Mouse (Mus musculus): ENCODE data around the gene Apol11b. TPM values are rescaled to one million over a fixed set of nuclear protein-coding genes. Genes with fewer than 3 reads are reported as not detected.
A peak's percentile ranks its signal among the peaks of the same experiment; 100 is the strongest.

The Apol11b gene
- polyA plus RNA-seq, 1 experiment from 2014 or later: not detected

- H3K4me1 ChIP-seq (replicated peaks; ENCODE audit: control insufficient read depth, insufficient read depth, low read length): no peaks in the 10 kb centered on the region
- H3K27ac ChIP-seq (ENCODE audit: low read depth, low read length): no peak overlapping the region
- H3K4me2 ChIP-seq (replicated peaks; ENCODE audit: low read depth): no peak overlapping the region
- no peaks in the 10 kb centered on the region for H3K27me3 ChIP-seq (replicated peaks; ENCODE audit: control insufficient read depth, insufficient read depth, low read length)
- no peak overlapping the region for H3K4me3 ChIP-seq (ENCODE audit: low read depth, low read length)
- 66% methylated on average over 1 of the region's 1 CpGs for WGBS
- no peaks in the 10 kb centered on the region for H3K9me3 ChIP-seq (ENCODE audit: control insufficient read depth)
- H3K36me3 ChIP-seq (ENCODE audit: control insufficient read depth, insufficient read depth): no peaks in the 10 kb centered on the region; the same call in 1 of the 2 replicates
- TF ChIP-seq CTCF (IDR thresholded peaks at IDR 0.05; ENCODE audit: low read depth): no peak
- ATAC-seq: no peak
- no peak overlapping the region for H3K9ac ChIP-seq (ENCODE audit: low read depth, low read length)
Measured at GRCm38 (mm10) chr15:77593557-77593956, 49.5 kb downstream of the Apol11b start.

GRCm38 (mm10) chr15:77590881-77591280, 52.2 kb downstream of the Apol11b start:
- ATAC-seq: peak; percentile 22; the same call in 1 of the 2 replicates
- Histone ChIP-seq H3K27ac (ENCODE audit: low read depth, low read length) (no peak overlapping the region), H3K9ac (ENCODE audit: low read depth, low read length) (no peak overlapping the region)

GRCm38 (mm10) chr15:77588981-77589380, 54.1 kb downstream of the Apol11b start:
- Histone ChIP-seq H3K4me2 (replicated peaks; ENCODE audit: low read depth) (no peak overlapping the region), H3K27me3 (replicated peaks; ENCODE audit: control insufficient read depth, insufficient read depth, low read length) (no peaks in the 10 kb centered on the region), H3K9me3 (ENCODE audit: control insufficient read depth) (no peaks in the 10 kb centered on the region), H3K27ac (ENCODE audit: low read depth, low read length) (no peak overlapping the region), H3K36me3 (ENCODE audit: control insufficient read depth, insufficient read depth) (no peaks in the 10 kb centered on the region; the same call in 1 of the 2 replicates), H3K4me1 (replicated peaks; ENCODE audit: control insufficient read depth, insufficient read depth, low read length) (no peaks in the 10 kb centered on the region), H3K9ac (ENCODE audit: low read depth, low read length) (no peak overlapping the region), H3K4me3 (ENCODE audit: low read depth, low read length) (no peak overlapping the region)
- TF ChIP-seq CTCF (IDR thresholded peaks at IDR 0.05; ENCODE audit: low read depth): no peak
- no peak for ATAC-seq

More at GRCm38 (mm10) chr15:77590881-77591280, 52.2 kb downstream of the Apol11b start:
- no peak for TF ChIP-seq CTCF (IDR thresholded peaks at IDR 0.05; ENCODE audit: low read depth)
- 41% methylated on average over 2 of the region's 2 CpGs for WGBS
- no peaks in the 10 kb centered on the region for H3K9me3 ChIP-seq (ENCODE audit: control insufficient read depth)
- H3K27me3 ChIP-seq (replicated peaks; ENCODE audit: control insufficient read depth, insufficient read depth, low read length): no peaks in the 10 kb centered on the region
- no peaks in the 10 kb centered on the region for H3K4me1 ChIP-seq (replicated peaks; ENCODE audit: control insufficient read depth, insufficient read depth, low read length)
- no peak overlapping the region for H3K4me3 ChIP-seq (ENCODE audit: low read depth, low read length)
- no peaks in the 10 kb centered on the region; the same call in 1 of the 2 replicates for H3K36me3 ChIP-seq (ENCODE audit: control insufficient read depth, insufficient read depth)
- no peak overlapping the region for H3K4me2 ChIP-seq (replicated peaks; ENCODE audit: low read depth)

GRCm38 (mm10) chr15:77587026-77587425, 56.1 kb downstream of the Apol11b start:
- H3K4me2 ChIP-seq (replicated peaks; ENCODE audit: low read depth): no peak overlapping the region
- H3K9ac ChIP-seq (ENCODE audit: low read depth, low read length): no peak overlapping the region
- TF ChIP-seq CTCF (IDR thresholded peaks at IDR 0.05; ENCODE audit: low read depth): no peak
- H3K4me1 ChIP-seq (replicated peaks; ENCODE audit: control insufficient read depth, insufficient read depth, low read length): no peaks in the 10 kb centered on the region
- H3K9me3 ChIP-seq (ENCODE audit: control insufficient read depth): no peaks in the 10 kb centered on the region
- no peaks in the 10 kb centered on the region; the same call in 1 of the 2 replicates for H3K36me3 ChIP-seq (ENCODE audit: control insufficient read depth, insufficient read depth)
- no peak for ATAC-seq
- H3K27me3 ChIP-seq (replicated peaks; ENCODE audit: control insufficient read depth, insufficient read depth, low read length): no peaks in the 10 kb centered on the region
- no peak overlapping the region for H3K27ac ChIP-seq (ENCODE audit: low read depth, low read length)
- no peak overlapping the region for H3K4me3 ChIP-seq (ENCODE audit: low read depth, low read length)

Other genes starting within 250 kb of the Apol11b start
- 30.9 and 31.4 TPM in 2 replicates for gene Apol7a, start 244.2 kb downstream of the Apol11b start, polyA plus RNA-seq (2015; fragmentation: Nextera tagmentation; extraction: Ambion mirVana)
- 26.2 and 33.1 TPM in 2 replicates for gene Apol9a, start 232.2 kb downstream of the Apol11b start, polyA plus RNA-seq (2015; fragmentation: Nextera tagmentation; extraction: Ambion mirVana)
- gene Apol7b, start 195.8 kb downstream of the Apol11b start, polyA plus RNA-seq (2015; fragmentation: Nextera tagmentation; extraction: Ambion mirVana): 0.21 TPM in 1 of 2 replicates, not detected in the other
- gene Apol10a, start 166.2 kb downstream of the Apol11b start, polyA plus RNA-seq (2015; fragmentation: Nextera tagmentation; extraction: Ambion mirVana): 0.60 and 0.85 TPM in 2 replicates
- gene Apol11a, start 135.0 kb downstream of the Apol11b start, polyA plus RNA-seq (2015; fragmentation: Nextera tagmentation; extraction: Ambion mirVana): not detected in 2 replicates
- 18.8 and 23.9 TPM in 2 replicates for gene Apol7c, start 110.0 kb downstream of the Apol11b start, polyA plus RNA-seq (2015; fragmentation: Nextera tagmentation; extraction: Ambion mirVana)
- not detected in 2 replicates for gene 1700025B11Rik, start 81.4 kb downstream of the Apol11b start, polyA plus RNA-seq (2015; fragmentation: Nextera tagmentation; extraction: Ambion mirVana)
- gene Apol10b, start 47.2 kb downstream of the Apol11b start, polyA plus RNA-seq (2015; fragmentation: Nextera tagmentation; extraction: Ambion mirVana): 0.61 and 0.69 TPM in 2 replicates
- gene Gm36245, start 44.0 kb downstream of the Apol11b start, polyA plus RNA-seq (2015; fragmentation: Nextera tagmentation; extraction: Ambion mirVana): not detected in 2 replicates
- 0.22 and 0.25 TPM in 2 replicates for gene Apol7e, start 55.6 kb upstream of the Apol11b start, polyA plus RNA-seq (2015; fragmentation: Nextera tagmentation; extraction: Ambion mirVana)
- gene Apol9b, start 85.8 kb upstream of the Apol11b start, polyA plus RNA-seq (2015; fragmentation: Nextera tagmentation; extraction: Ambion mirVana): 3.2 and 4.1 TPM in 2 replicates
- not detected in 2 replicates for gene Apol8, start 113.7 kb upstream of the Apol11b start, polyA plus RNA-seq (2015; fragmentation: Nextera tagmentation; extraction: Ambion mirVana)
- 25.7 and 27.7 TPM in 2 replicates for gene Myh9, start 198.9 kb upstream of the Apol11b start, polyA plus RNA-seq (2015; fragmentation: Nextera tagmentation; extraction: Ambion mirVana)

Data from intestine, postnatal 0 days (tissue).